Mouse (Mus musculus): ENCODE data around the gene Pfkfb3. TPM values are rescaled to one million over a fixed set of nuclear protein-coding genes. Genes with fewer than 3 reads are reported as not detected.
A peak's percentile ranks its signal among the peaks of the same experiment; 100 is the strongest.

The Pfkfb3 gene
- 19.6 and 25.3 TPM in 2 replicates for polyA plus RNA-seq (2012; rRNA removed)
- 11.4 and 11.9 TPM in 2 replicates for polyA plus RNA-seq (2014; fragmentation: Nextera tagmentation; extraction: Ambion mirVana)

DNA sequence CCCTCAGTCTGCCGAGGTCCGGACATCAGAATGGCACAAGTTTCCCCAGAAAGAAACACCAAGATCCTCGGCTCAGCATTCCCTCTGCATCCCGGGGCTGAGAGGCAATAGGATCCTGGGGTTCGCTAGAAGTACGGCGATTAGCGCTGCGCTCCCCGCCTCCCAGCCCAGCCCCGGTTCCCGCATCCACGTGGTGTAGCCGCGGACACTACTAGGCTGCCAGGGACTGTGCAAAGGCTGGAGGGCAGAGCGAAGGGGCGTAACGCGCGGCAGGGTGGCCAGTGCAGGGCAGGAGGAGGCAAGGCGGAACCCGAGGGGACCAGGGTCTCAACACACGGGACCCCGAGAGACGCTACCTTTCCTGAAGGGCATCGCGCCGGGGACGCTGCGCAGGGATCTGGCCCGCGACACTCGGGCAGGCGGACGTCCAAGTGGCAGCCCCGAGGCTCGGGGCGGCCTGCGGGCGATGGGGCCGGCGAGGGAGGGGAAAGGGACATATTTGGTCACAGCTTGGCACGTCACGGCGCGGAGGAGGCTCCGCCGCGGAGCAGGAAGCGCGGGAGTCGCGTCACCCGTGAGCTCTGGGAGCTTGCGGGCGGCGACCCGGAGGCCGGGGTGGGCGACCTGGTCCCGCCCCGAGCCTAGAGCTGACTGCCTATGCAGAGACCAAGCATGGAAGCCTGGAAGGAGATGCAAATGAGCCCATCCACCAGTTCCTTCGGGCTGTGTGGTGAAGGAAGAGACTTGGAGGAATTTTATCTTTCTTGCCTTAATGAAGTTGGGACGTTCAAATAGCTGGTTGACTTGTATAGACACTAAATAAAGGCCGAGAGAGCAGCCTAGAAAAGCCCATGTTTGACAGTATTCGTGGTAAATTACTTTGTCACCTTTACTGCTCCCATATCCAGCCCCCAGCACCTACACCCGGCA, at the start of gene Pfkfb3:
Pfkfb3 (minus strand) TSS at position 607 of the 930 bp plus-strand sequence.
- H3K4me1 ChIP-seq (ENCODE audit: control insufficient read depth, insufficient read depth, low read length) = peaks cover 4% of the 10 kb centered on the region; the same call in 1 of the 2 replicates
- H3K4me3 ChIP-seq (replicated peaks; ENCODE audit: low read length) = peak within 1 kb of the TSS; percentile 49
- H3K27ac ChIP-seq (replicated peaks; ENCODE audit: low read depth, low read length) = no peak within 1 kb of the TSS
- DNase-seq (ENCODE audit: low spot score) (no peak), ATAC-seq (ENCODE audit: low FRiP score, low read depth) (peak; percentile 76)
- H3K27me3 ChIP-seq (ENCODE audit: control insufficient read depth, insufficient read depth, low read length) = peaks cover 12% of the 10 kb centered on the region
- H3K4me2 ChIP-seq (replicated peaks; ENCODE audit: low read depth, low read length, severe bottlenecking) = peak within 1 kb of the TSS; percentile 91
- WGBS = 2% methylated on average over 56 of the region's 67 CpGs
- peak within 1 kb of the TSS; percentile 62 for H3K9ac ChIP-seq (ENCODE audit: low read depth, low read length, severe bottlenecking)
- TF ChIP-seq POLR2A (IDR thresholded peaks at IDR 0.05; ENCODE audit: borderline replicate concordance, extremely low read depth, insufficient read depth, insufficient read length) = no peak
- no peaks in the 10 kb centered on the region for H3K36me3 ChIP-seq (ENCODE audit: control insufficient read depth, insufficient read depth, low read length)
- no peaks in the 10 kb centered on the region for H3K9me3 ChIP-seq (ENCODE audit: control insufficient read depth, low read length)

DNA sequence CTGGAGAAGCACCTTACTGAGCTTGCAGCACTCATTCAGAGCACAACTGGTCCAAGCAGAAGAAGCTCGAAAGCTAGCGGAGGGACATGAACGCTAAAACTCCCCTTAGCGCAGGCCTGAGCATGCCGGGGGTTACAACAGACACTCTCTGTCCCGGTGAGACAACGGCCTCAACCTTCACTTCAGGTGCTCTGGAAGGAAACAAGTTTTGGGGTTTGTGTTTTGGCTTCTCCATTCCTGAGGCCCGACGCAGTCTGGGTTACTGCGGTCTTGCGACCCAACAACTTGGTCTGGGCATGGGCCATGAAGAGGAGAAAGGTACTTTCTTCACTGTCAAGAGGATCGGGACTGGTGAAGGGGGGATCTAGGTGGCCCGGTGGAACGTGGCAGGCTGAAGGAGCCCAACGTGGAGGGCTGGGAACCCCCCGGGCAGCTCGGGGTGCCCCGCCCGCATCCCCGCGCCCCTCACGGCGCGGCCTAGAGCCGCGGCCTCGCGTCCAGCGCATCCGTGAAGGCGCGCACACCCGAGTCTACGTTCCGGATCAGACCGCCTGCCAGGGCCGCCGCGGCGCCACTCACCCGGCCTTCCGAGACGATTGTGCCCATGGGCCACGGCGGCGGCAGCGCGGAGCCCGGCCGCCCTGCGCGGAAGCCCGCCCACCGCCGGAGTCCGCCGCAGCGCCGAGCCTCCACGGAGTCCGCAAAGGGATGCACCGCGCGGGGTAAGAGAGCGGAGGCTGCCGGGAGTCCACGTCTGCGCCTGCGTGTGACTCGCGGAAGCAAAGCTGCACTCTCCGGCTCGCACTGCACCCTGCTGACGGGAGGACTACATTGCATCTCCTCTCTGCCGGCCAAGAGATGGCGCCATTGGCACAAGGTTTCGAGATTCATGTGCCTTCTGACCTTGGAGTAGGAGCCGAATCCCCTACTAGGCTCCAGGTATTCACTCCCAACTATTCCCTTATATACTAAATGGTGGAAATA, 48.9 kb upstream of the Pfkfb3 start:
- peak; percentile 87; the same call in 1 of the 2 replicates for TF ChIP-seq POLR2A (IDR thresholded peaks at IDR 0.05; ENCODE audit: borderline replicate concordance, extremely low read depth, insufficient read depth, insufficient read length)
- Histone ChIP-seq H3K9me3 (ENCODE audit: control insufficient read depth, low read length) (no peaks in the 10 kb centered on the region), H3K9ac (ENCODE audit: low read depth, low read length, severe bottlenecking) (peak overlapping the region; percentile 97), H3K4me2 (replicated peaks; ENCODE audit: low read depth, low read length, severe bottlenecking) (peak overlapping the region; percentile 56), H3K36me3 (ENCODE audit: control insufficient read depth, insufficient read depth, low read length) (peaks cover 29% of the 10 kb centered on the region), H3K27me3 (ENCODE audit: control insufficient read depth, insufficient read depth, low read length) (no peaks in the 10 kb centered on the region), H3K4me1 (ENCODE audit: control insufficient read depth, insufficient read depth, low read length) (peaks cover 10% of the 10 kb centered on the region), H3K4me3 (replicated peaks; ENCODE audit: low read length) (peak overlapping the region; percentile 87), H3K27ac (replicated peaks; ENCODE audit: low read depth, low read length) (peak overlapping the region; percentile 65)
- ATAC-seq (ENCODE audit: low FRiP score, low read depth) = peak; percentile 96
- WGBS = 3% methylated on average over 55 of the region's 78 CpGs
- DNase-seq (ENCODE audit: low spot score) = peak; percentile 93

DNA sequence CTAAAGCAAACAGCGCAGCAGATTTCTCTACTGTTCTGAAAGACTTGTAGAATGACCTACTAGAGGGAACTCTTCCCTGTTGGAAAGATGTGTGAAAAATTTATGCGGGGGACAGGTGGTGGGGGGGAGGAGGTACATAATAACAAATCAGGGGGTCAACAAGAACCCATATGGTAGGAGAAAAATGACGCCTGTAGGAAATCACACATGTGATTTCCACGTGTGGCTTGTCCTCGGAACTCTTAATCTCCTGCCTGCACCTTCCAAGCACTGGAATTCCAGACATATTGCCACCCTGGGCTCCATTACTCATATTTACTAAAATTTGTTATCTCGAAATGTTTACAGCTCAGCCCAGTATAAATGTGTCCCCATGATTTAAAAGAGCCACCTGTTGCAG, 47.9 kb upstream of the Pfkfb3 start:
- ATAC-seq (ENCODE audit: low FRiP score, low read depth) (no peak), DNase-seq (ENCODE audit: low spot score) (no peak)
- Histone ChIP-seq H3K27me3 (ENCODE audit: control insufficient read depth, insufficient read depth, low read length) (no peaks in the 10 kb centered on the region), H3K9ac (ENCODE audit: low read depth, low read length, severe bottlenecking) (peak overlapping the region; percentile 97), H3K4me3 (replicated peaks; ENCODE audit: low read length) (peak overlapping the region; percentile 87), H3K9me3 (ENCODE audit: control insufficient read depth, low read length) (no peaks in the 10 kb centered on the region), H3K4me1 (ENCODE audit: control insufficient read depth, insufficient read depth, low read length) (peaks cover 10% of the 10 kb centered on the region), H3K4me2 (replicated peaks; ENCODE audit: low read depth, low read length, severe bottlenecking) (peak overlapping the region; percentile 56), H3K27ac (replicated peaks; ENCODE audit: low read depth, low read length) (no peak overlapping the region), H3K36me3 (ENCODE audit: control insufficient read depth, insufficient read depth, low read length) (peaks cover 38% of the 10 kb centered on the region)
- TF ChIP-seq POLR2A (IDR thresholded peaks at IDR 0.05; ENCODE audit: borderline replicate concordance, extremely low read depth, insufficient read depth, insufficient read length) = no peak
- WGBS = 81% methylated on average over 6 of the region's 6 CpGs

DNA sequence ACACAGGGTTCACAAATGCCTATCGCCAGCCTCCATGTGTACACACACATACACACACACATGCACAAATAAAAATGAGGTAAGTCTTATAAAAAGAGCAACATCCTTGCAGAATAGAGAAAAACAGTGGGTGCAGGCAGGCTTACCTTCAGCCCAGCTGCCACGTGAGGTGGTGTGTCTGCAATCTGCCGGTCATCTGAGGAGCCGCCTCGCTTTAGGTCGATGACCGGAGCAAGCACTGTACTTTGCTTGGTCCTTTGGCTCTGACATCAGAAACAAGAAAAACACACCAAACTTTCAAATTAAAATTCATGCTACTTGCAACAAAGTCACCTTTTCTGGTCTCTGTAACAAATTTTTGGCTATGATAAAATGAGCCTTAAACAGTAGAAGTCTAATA, 44.0 kb upstream of the Pfkfb3 start:
- no peaks in the 10 kb centered on the region for H3K27me3 ChIP-seq (ENCODE audit: control insufficient read depth, insufficient read depth, low read length)
- no peak overlapping the region for H3K9ac ChIP-seq (ENCODE audit: low read depth, low read length, severe bottlenecking)
- H3K36me3 ChIP-seq (ENCODE audit: control insufficient read depth, insufficient read depth, low read length) = peaks cover 71% of the 10 kb centered on the region
- no peak overlapping the region for H3K27ac ChIP-seq (replicated peaks; ENCODE audit: low read depth, low read length)
- no peak overlapping the region for H3K4me2 ChIP-seq (replicated peaks; ENCODE audit: low read depth, low read length, severe bottlenecking)
- peaks cover 10% of the 10 kb centered on the region for H3K4me1 ChIP-seq (ENCODE audit: control insufficient read depth, insufficient read depth, low read length)
- ATAC-seq (ENCODE audit: low FRiP score, low read depth) (no peak), DNase-seq (ENCODE audit: low spot score) (no peak)
- TF ChIP-seq POLR2A (IDR thresholded peaks at IDR 0.05; ENCODE audit: borderline replicate concordance, extremely low read depth, insufficient read depth, insufficient read length) = no peak
- H3K4me3 ChIP-seq (replicated peaks; ENCODE audit: low read length) = no peak overlapping the region
- WGBS = 96% methylated on average over 7 of the region's 7 CpGs
- H3K9me3 ChIP-seq (ENCODE audit: control insufficient read depth, low read length) = no peaks in the 10 kb centered on the region

DNA sequence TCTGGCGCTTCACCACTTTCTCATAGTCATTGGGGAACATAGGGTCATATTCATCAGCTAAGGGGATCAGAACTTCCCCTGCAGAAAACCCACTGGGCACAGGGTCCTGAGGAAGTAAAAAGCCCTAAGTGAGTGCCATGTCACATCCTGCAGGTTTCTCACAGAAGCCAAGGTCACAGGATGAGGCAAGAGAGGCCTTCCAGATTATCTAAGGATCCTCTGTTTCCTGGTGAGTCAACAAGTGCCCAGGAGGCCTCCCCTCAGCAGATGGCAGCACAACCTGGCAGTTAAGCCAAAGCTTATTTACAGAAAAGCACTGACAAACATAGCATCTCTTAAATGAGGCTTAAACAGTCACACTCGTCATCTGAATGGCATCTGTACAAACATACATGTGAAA, 42.8 kb upstream of the Pfkfb3 start:
- TF ChIP-seq POLR2A (IDR thresholded peaks at IDR 0.05; ENCODE audit: borderline replicate concordance, extremely low read depth, insufficient read depth, insufficient read length) = no peak
- Histone ChIP-seq H3K4me2 (replicated peaks; ENCODE audit: low read depth, low read length, severe bottlenecking) (no peak overlapping the region), H3K27ac (replicated peaks; ENCODE audit: low read depth, low read length) (no peak overlapping the region), H3K27me3 (ENCODE audit: control insufficient read depth, insufficient read depth, low read length) (no peaks in the 10 kb centered on the region), H3K4me3 (replicated peaks; ENCODE audit: low read length) (no peak overlapping the region), H3K36me3 (ENCODE audit: control insufficient read depth, insufficient read depth, low read length) (peaks cover 83% of the 10 kb centered on the region), H3K4me1 (ENCODE audit: control insufficient read depth, insufficient read depth, low read length) (peaks cover 5% of the 10 kb centered on the region), H3K9me3 (ENCODE audit: control insufficient read depth, low read length) (no peaks in the 10 kb centered on the region), H3K9ac (ENCODE audit: low read depth, low read length, severe bottlenecking) (no peak overlapping the region)
- WGBS = 81% methylated on average over 2 of the region's 2 CpGs
- DNase-seq (ENCODE audit: low spot score) (no peak), ATAC-seq (ENCODE audit: low FRiP score, low read depth) (no peak)
